Mouse (Mus musculus): ENCODE measurements at regions not wholly inside any gene's neighbourhood (a gene's known extent, or its start where the extent isn't known, plus 50 kb on each side); places are given as distances from the start of the nearest gene placed in this dataset.

GRCm38 (mm10) chr8:125367374-125367773 is 202.2 kb downstream of the Sipa1l2 start:
- no peak for DNase-seq

DNA sequence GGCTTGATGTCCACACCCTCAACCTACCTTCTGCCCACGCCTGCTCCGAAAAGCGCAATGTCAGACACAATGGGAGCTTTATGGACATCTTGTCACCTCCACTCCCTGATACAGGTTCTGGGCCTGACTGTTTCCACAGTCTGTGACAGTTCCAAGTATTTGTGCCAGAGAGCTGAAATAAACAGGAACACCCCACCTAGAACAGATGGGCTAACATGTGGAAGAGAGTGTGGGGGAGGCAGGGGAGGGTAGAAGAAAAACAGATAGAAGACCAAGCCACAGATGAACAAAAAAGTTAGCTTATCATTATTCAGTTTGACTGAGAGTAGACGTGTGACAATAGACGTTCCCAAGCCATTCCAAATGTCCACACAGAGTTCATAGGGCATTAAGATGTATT is 204.6 kb downstream of the Sipa1l2 start:
- no peak for DNase-seq

DNA sequence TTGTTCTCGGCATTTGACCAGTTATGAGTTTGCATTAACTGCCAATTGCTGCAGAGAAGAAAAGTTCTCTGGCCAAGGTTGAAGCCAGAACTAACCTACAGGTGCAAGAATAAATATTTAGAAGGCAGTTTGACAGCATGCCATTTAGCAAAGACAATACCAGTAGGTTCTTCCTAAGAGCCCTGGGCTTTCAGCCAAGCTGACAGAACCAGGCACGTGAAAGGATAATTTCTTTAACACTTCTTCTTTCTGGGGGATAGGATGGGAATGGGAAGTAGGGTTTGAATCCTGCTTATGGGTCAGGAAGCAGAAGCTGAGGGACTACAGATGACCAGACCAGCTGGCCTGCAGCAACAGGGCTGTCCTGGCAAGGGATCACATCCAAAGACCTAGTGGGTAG is 210.2 kb downstream of the Sipa1l2 start:
- no peak for DNase-seq

DNA sequence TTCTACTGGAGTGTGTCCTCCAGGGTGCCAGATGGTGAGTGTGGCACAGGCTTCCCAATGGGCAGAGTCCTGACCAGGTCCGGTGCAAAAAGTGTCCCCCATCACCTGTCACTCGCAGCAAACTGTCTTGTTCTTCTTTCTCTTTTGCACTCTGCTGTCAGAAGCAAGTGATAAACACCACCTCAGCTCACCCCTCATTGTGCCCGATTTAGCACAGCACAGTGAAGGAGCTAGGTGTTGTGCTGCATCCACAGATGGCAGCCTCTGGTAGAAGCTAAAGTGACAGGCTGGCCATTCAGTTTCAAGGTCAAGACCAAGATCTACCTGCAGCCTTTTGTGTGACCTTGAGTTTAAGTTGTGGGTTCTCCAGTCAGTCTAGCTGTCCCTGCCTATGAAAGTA is 211.8 kb downstream of the Sipa1l2 start:
- DNase-seq: no peak

DNA sequence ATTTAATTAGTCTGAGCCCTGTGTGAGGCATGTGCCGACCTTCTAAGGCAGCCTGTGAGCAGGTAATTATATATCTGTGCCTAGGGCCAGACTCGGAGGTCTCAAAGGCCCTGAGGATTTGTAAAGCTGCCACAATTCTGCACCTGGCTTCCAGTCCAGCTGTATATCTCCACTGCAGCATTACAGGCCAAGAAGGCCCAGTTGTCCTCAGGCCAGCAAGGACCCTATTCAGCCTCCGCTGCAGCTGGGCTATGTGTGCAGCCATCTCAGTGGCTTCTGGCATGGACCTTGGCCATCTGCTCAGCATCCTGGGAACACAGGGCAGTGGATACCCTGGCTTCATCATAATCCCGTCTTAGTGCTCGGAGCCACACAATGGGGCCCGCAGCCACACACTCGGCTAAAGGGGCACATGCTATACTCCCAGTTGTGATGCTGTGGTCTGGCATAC is 214.5 kb downstream of the Sipa1l2 start:
- DNase-seq: no peak

DNA sequence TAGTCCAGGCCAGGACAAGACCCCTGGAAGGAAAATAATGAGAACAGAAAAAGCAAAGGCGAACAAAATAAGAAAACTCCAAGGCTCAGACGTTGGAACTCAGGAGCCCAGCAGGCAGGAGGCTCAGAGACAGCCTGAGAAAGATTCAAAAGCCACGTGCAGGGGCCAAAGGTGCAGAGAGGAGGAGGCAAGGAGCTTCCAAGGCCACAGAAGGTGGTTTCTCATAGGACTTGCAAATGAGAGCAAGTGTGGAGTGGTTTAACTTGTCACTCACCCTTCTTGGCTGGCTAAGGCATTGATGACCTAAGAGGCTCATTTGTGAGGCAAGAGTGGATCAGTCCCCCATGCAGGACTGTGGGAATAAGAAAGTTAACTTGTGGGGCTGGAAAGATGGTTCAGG is 217.3 kb downstream of the Sipa1l2 start:
- DNase-seq: no peak

DNA sequence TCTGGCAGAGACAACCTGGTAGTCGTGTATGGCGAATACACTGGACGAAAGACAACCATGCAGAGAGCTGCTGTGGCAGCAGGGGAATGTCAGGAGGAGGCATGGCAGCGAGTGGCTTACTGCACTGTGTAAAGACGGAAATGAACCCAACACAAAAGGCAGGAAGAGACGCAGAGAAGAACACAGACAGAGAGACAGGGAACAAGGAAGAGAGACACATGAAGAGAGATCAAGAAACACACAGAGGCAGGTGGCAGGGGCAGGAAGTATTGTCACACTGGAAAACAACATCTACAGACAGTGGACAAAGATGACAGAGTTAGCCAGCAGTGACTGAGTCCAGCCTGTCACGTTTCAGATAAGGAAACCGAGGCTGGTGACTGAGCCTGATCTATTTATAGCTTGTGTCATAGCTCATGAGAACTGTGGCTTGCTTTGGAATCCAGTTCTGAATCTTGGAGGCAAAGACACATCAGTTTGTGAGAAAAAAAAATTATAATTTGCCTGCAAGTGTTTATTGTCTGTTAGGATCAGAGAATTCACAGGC is 218.0 kb downstream of the Sipa1l2 start:
- no peak for DNase-seq

DNA sequence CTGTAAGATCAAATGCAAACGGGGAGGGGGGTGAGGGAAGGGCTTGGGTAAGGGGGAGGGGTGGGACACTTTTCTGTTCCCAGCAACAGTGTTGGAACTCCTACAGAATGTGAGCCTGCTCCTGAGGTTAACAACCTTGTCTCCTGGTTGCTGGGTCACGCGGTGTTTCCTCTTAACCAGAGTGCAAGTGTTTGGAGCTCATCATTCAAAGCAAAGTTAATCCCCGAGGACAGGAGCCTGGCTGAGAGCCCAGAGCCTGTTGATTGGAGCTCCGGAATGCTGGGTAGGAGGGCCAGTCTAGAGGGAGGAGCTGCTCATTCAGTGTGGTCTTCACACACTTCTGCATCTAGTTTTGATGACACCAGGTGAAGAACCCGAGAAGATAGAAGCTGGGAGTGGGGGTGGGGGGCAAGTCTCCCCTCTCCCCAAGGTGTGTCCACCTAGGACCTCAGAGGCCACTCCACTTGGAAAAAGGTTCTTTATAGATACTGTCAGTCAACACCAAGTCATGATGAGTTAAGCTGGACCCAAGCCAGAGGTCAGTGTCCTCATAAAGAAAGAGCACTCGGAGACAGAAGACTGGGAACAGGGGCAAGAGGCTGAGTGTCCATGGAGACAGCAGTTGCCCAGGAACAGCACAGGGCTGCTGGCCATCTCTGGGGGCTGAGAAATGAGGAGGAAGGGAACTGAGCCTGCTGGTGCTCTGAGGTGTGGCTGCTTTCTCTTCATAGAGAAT is 220.2 kb downstream of the Sipa1l2 start:
- peak; percentile 39 for DNase-seq

DNA sequence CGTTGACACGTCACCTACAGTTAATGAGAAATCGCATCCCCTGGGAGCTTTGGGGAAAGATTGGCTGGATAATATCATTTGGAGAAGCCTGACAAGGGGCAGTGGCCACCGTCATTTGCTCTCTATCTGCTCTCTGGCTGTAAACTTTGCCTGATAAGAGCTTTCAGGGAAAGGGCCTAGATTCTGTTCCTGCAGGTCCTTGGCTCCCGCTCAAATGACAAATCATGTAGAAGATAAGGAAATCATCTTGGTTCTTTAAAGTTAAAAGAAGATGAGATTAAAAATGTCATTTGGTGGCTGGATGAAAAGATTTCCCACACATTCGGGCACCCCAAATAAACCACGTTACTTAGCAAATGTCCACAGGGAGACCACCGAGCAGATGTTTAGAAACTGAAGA is 223.4 kb downstream of the Sipa1l2 start:
- DNase-seq: no peak

DNA sequence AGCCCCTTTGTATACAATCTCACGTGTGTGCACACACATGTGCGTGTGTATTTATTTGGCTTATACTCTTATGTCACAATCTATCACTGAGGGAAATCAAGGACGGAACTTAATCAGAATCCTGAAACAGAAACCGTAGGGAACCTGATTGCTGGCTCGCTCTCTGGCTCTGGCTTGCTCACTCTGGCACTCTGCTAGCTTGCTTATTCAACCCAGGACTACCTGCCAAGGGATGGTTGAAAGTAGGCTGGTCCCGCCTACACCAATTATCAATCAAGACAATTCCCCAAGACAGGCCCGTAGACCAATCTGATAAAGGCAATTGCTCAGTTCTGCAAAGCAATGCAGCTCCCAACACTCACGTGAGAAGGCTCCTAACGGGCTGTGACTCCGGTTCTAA is 224.0 kb downstream of the Sipa1l2 start:
- DNase-seq: no peak

GRCm38 (mm10) chr8:125343867-125344266 is 225.7 kb downstream of the Sipa1l2 start:
- no peak for DNase-seq

DNA sequence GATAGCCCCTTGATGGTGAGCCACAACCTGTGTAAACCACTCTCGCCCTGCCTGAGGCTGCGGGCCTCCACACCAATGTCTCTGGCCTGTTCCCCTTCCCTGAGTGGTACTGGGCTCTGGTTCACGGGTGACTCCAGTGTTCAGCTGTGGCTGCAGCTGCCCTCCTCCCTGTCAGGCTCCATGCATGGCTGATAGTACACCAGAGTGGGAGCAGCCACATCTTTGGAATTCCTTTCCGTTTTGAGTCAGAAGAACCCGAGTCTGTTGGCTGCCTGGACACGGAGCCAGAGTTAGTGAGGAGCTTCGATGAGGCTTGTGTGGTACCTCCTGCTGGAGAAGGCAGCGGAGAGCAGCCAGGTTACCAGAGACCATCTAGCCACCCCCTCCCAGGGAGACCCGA is 227.1 kb downstream of the Sipa1l2 start:
- no peak for DNase-seq

GRCm38 (mm10) chr8:125341606-125342005 is 228.0 kb downstream of the Sipa1l2 start:
- DNase-seq: no peak

- DNase-seq: no peak
Measured at GRCm38 (mm10) chr8:125338222-125338621, 231.4 kb downstream of the Sipa1l2 start.

DNA sequence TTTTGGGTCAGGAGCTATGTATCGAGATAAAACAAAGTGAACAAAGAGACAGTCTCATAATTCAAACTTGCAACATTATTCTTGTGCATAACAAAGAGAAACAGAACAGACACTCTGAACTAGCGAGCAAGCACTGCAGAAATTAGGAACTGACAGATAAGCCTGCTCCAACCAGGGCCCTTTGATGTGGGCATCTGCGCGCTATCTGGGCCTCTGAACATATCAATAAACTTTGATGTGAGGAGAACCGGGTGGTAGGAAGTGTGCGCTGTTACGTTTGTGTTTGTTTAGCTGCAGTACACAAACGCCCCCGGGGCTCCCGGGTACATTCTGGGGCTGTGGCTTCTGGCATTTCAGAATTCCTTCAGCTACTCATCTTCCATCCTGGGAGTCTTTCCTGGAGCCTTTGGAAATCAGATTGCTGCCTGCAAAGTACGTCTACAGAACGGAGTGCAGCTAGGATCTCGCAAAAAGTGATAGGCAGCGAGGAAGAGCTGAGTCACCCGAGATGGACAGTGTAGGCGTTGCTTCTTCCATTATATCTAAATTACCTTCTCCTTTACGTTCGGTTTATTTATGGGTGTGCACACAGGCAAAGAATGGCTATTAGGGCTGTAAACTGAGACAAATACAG is 232.0 kb downstream of the Sipa1l2 start:
- no peak for DNase-seq

DNA sequence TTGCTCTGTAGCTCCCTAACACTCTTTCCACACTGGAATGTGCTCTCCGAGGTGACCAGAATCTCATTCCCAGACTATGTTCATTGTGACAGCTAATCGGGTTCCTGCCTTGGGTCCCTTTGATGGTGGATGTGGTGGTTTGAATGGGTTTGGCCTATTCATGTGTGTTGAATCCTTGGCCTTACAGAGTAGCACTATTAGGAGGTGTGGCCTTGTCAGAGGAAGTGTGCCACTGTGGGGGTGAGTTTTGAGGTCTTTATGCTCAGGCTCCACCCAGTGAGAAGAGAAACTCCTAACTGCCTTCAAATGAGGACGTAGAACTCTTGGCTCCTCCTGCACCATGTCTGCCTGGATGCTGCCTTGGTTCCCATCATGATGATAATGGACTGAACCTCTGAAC is 232.8 kb downstream of the Sipa1l2 start:
- DNase-seq: no peak

DNA sequence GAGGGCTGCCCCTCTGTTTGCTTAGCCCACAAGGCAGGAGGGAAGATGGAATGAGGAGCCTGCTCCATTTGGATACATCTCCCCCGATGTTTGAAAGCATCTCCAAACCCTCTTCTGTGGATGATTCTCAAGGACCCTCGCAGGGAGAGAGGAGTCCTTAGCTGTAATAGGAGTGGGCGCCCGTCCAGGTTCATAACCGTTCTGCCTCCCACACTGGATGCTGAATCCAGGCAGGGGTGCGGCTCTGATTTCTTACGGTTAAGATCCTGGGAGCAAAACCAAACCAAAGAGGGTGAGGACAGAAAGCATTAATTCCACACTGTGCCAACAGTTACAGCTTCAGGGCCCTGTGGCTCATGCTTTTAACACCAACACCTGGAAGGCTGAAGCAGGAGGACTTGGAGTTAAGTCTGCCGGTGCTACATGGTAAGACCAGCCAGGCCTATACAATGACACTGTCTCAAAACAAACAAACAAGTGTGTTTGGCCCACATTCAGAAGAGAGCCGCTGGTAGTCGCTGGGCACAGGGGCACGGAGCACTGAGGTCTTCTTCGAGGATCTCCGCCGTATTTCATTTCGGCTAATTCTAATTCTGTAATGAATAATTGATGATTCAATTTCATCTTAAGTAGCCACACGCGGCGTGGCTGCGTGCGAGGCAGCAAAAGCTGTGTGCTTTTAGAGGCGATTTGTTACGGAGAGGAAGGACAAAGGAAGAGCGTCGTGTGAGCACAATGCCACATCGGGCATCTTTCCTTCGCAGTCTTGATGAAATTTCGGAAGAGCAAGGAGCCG is 233.8 kb downstream of the Sipa1l2 start:
- DNase-seq: peak; percentile 45

DNA sequence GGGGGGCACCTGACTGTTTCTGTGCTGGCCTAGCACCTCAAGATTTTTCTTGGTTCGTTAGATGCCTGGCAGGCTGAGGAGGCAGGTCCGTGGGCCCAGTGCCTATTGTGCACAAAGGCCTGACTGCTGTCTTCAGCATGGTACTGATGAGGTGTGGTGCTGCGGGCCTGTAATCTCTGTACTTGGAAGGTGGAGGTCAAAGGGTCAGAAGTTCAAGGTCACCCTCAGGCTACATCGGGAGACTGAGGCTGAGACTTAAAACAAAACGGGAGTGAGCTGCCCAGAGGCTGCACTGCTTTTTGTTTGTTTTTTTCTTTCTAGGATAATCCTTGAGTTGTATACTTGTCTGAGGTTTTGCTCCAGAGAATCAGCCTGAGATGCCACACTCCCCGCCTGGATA is 234.4 kb downstream of the Sipa1l2 start:
- DNase-seq: no peak

DNA sequence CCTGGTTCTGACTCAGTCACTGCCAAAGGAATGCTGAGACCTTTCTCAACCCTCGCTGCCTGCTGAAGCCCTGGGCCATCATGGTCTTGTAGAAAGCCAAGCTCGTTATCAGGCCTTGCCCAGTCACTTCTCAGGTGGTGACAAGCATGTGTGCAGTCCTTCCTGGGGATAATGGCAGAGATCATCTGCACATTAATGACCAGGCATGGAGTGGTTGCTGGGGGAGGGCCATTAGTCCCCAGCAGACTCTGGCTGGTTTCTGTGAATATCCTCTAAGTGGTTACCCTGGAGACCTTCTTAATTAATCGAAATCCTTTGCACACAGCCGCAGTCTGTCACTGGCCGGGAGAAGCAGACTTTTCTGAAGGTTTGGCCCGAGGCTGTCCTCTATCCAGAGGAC is 239.0 kb downstream of the Sipa1l2 start:
- no peak for DNase-seq

- DNase-seq: no peak
Measured at GRCm38 (mm10) chr8:125328650-125329049, 241.0 kb downstream of the Sipa1l2 start.

- no peak for DNase-seq
Measured at GRCm38 (mm10) chr8:125327551-125328262, 241.9 kb downstream of the Sipa1l2 start.

DNA sequence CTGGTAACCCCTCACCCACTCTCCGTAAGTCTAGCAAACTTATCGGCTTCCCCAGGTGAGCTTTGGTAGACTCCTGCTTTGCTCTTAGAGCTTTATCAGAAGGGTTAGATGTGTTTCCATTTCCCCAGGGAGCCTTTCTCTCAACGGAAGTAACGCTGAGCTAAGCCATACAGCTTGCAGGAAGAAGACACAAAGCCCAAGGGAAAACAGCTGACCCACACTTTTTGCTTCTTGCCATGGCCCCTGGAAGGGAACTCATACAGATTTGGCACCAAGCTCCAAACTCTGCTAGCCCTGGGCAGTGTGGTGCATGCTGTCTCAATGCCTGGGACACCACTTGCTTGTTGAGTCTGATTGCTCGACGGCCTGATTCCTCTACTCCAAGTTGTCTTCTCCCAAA is 242.6 kb downstream of the Sipa1l2 start:
- no peak for DNase-seq

DNA sequence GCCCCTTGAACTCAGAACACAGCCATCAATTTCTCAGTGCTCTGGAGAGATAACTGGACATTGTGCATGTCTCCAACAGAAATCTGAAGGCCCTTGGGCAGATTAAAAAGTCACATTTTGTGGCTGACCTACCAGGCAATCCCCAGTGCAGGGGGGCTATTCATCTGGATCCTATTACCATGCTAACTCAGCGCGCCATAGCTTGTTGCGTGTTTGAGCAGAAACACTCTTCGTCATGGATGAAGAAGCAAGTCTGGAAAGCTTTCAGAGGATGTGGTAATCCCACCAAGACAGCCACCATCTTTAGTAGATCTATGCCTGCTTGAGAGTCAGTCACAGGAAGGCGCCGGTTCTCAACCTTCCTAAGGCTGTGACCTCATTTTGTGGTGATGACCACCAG is 243.9 kb downstream of the Sipa1l2 start:
- DNase-seq: no peak
